Mouse (Mus musculus) layer of hippocampus, adult 2 months (tissue): ENCODE results near the gene Ndufs2. TPM values are rescaled to one million over a fixed set of nuclear protein-coding genes. Genes with fewer than 3 reads are reported as not detected.

Experiments used
- DNase-seq, 2 experiments: peaks; one replicate each; pipeline ENCODE4 v3.0.0; 2022; ENCODE audit warnings: low spot score in 2 of 2
- H3K27ac ChIP-seq: fragments of 200-600 bp; 2 replicates; pipeline ENCODE4 v1.8.1; 2022
- H3K4me3 ChIP-seq: fragments of 200-600 bp; 2 replicates; pipeline ENCODE4 v1.8.1; 2022; ENCODE audit warnings: mild to moderate bottlenecking
- CTCF ChIP-seq: fragments of 200-600 bp; conservative IDR thresholded peaks from 2 replicates; pipeline ENCODE4 v1.8.1; 2022; ENCODE audit warnings: antibody characterized with exemption, mild to moderate bottlenecking, moderate library complexity
- total RNA-seq, 2 experiments: library from RNA; stranded (reverse); gene quantifications; 2 replicates each; pipeline ENCODE4 v1.2.3; 2021

The Ndufs2 gene
- total RNA-seq, 2 experiments from 2014 or later, result 254 to 273 TPM

- no peak for DNase-seq
- Histone ChIP-seq H3K4me3 (no peak overlapping the region), H3K27ac (no peak overlapping the region)
- no peak for TF ChIP-seq CTCF
Observed at GRCm38 (mm10) chr1:171274171-171274570, 23.0 kb upstream of the Ndufs2 start.

GRCm38 (mm10) chr1:171272086-171272485 lies 20.9 kb upstream of the Ndufs2 start:
- H3K27ac ChIP-seq, result no peak overlapping the region; the same call in 1 of the 2 replicates
- DNase-seq, result no peak
- H3K4me3 ChIP-seq, result no peak overlapping the region; the same call in 1 of the 2 replicates
- no peak for TF ChIP-seq CTCF

GRCm38 (mm10) chr1:171271622-171272021 lies 20.4 kb upstream of the Ndufs2 start:
- TF ChIP-seq CTCF, result peak; percentile 32
- peak overlapping the region; percentile 81; the same call in 1 of the 2 replicates for H3K4me3 ChIP-seq
- no peak for DNase-seq
- H3K27ac ChIP-seq, result no peak overlapping the region; the same call in 1 of the 2 replicates

- TF ChIP-seq CTCF, result no peak
Observed at GRCm38 (mm10) chr1:171271196-171271595, 20.0 kb upstream of the Ndufs2 start.

GRCm38 (mm10) chr1:171270573-171270900 lies 19.3 kb upstream of the Ndufs2 start:
- Histone ChIP-seq H3K27ac (peak overlapping the region; percentile 88), H3K4me3 (peak overlapping the region; percentile 81)
- no peak for TF ChIP-seq CTCF
- no peak for DNase-seq

More at GRCm38 (mm10) chr1:171271196-171271595, 20.0 kb upstream of the Ndufs2 start:
- Histone ChIP-seq H3K4me3 (peak overlapping the region; percentile 81), H3K27ac (no peak overlapping the region)
- no peak for DNase-seq

GRCm38 (mm10) chr1:171269848-171270572 lies 18.8 kb upstream of the Ndufs2 start, which contains the start of gene B4galt3:
Gene B4galt3, plus strand, starts transcription at chr1:171270328.
- no peak for TF ChIP-seq CTCF
- Histone ChIP-seq H3K4me3 (peak within 1 kb of the TSS; percentile 81), H3K27ac (peak within 1 kb of the TSS; percentile 88)
- peak; percentile 94 to 97 for DNase-seq

GRCm38 (mm10) chr1:171268341-171268740 lies 17.2 kb upstream of the Ndufs2 start:
- no peak overlapping the region; the same call in 1 of the 2 replicates for H3K27ac ChIP-seq
- no peak overlapping the region for H3K4me3 ChIP-seq
- TF ChIP-seq CTCF, result no peak
- DNase-seq, result no peak

GRCm38 (mm10) chr1:171265971-171266744 lies 15.0 kb upstream of the Ndufs2 start:
- TF ChIP-seq CTCF, result no peak
- no peak for DNase-seq
- no peak overlapping the region for H3K4me3 ChIP-seq
- H3K27ac ChIP-seq, result no peak overlapping the region

- Histone ChIP-seq H3K4me3 (no peak overlapping the region), H3K27ac (peak overlapping the region; percentile 93)
- peak; percentile 47 for TF ChIP-seq CTCF
- DNase-seq, result no peak
Observed at GRCm38 (mm10) chr1:171263666-171264461, 12.7 kb upstream of the Ndufs2 start.

- Histone ChIP-seq H3K4me3 (no peak overlapping the region), H3K27ac (peak overlapping the region; percentile 93)
- DNase-seq, result peak; percentile 66 to 79
- TF ChIP-seq CTCF, result no peak
Observed at GRCm38 (mm10) chr1:171263185-171263611, 12.0 kb upstream of the Ndufs2 start.

- H3K4me3 ChIP-seq, result peak overlapping the region; percentile 34; the same call in 1 of the 2 replicates
- no peak for TF ChIP-seq CTCF
- DNase-seq, result peak; percentile 84 to 92
- peak overlapping the region; percentile 93 for H3K27ac ChIP-seq
Observed at GRCm38 (mm10) chr1:171262594-171263130, 11.5 kb upstream of the Ndufs2 start.

- no peak for DNase-seq
- no peak for TF ChIP-seq CTCF
- Histone ChIP-seq H3K27ac (no peak overlapping the region; the same call in 1 of the 2 replicates), H3K4me3 (no peak overlapping the region)
Observed at GRCm38 (mm10) chr1:171260316-171260715, 9.1 kb upstream of the Ndufs2 start.
